Mouse (Mus musculus): ENCODE measurements around the gene Tmem147. TPM values are rescaled to one million over a fixed set of nuclear protein-coding genes. Genes with fewer than 3 reads are reported as not detected.

Gene Tmem147
- total and polyA plus RNA-seq, 2 experiments from 2014 or later: 167 to 290 TPM

DNA sequence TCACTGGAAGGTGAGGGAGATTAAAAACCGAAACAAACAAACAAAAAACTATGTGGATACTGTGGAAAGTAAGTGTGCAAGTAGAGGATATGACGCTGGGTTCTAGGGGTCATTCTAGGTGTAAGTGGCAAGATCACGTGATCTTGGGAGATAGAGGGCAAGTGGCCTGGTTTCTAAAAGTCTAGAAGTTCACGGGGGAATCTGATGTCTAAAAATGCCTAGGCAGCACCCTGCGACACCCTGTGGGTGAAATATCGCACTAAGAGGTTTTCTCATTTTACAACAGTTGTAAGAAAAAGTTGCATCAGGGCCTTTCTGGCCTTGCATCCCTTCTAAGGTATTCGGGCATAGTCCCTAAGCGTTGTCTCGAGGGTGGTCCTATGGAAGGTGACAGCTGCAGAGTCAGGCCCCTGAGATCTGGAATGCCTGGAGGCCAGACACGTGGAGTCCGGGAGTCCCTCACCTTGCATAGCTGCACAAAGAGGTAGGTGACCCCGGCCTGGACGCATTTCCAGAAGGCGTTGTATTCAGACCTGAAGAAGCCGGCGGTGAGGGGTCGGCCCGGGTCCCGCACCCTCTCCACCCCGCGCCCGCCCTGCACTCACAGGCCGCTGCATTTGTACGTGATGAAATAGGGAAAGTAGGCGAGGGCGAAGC lies 473 bp downstream of the Tmem147 start:
- Histone ChIP-seq H3K9me3 (ENCODE audit: low read length) (no peaks in the 10 kb centered on the region), H3K4me3 (ENCODE audit: low read depth, low read length) (peak overlapping the region; percentile 72)
- WGBS: 8% methylated on average over 26 of the region's 26 CpGs

DNA sequence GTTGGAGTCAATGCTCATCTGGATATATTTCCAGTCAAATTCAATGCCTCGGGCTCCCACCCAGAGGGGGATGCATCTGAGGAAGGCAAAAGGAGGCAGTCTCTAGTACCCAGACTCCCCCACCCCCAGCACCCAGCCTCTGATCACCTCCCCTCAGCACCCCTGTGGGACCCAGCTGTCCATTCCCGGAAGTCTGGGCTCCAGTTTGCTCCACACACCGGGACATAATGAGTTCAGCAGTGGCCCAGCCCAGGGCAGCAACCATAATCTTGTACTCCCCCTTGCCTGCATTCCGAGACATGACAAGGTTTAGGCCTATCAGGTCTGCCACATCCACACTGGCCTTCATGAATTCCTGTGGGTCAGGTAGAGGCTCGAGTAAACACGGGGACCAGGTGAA lies 1.1 kb downstream of the Tmem147 start:
- WGBS: 86% methylated on average over 6 of the region's 6 CpGs
- no peak for TF ChIP-seq CTCF (IDR thresholded peaks at IDR 0.05)
- Histone ChIP-seq H3K4me3 (ENCODE audit: low read depth, low read length) (peak overlapping the region; percentile 72), H3K36me3 (ENCODE audit: insufficient read depth, low read length) (peaks cover 9% of the 10 kb centered on the region), H3K4me2 (ENCODE audit: low read depth, low read length, poor library complexity, severe bottlenecking) (peak overlapping the region; percentile 80), H3K9me3 (ENCODE audit: low read length) (no peaks in the 10 kb centered on the region), H3K4me1 (ENCODE audit: insufficient read depth, low read length) (peaks cover 12% of the 10 kb centered on the region), H3K27me3 (ENCODE audit: insufficient read depth, low read length) (no peaks in the 10 kb centered on the region), H3K27ac (ENCODE audit: low read depth, low read length) (no peak overlapping the region), H3K9ac (replicated peaks; ENCODE audit: low read length, poor library complexity, severe bottlenecking) (peak overlapping the region; percentile 86; the same call in 1 of the 2 replicates)
- ATAC-seq (ENCODE audit: low FRiP score): no peak
- DNase-seq (ENCODE audit: low spot score): no peak

More for the DNA sequence above, 473 bp downstream of the Tmem147 start:
- peak; percentile 10 for DNase-seq (ENCODE audit: low spot score)
- Histone ChIP-seq H3K4me1 (ENCODE audit: insufficient read depth, low read length) (peaks cover 12% of the 10 kb centered on the region), H3K4me2 (ENCODE audit: low read depth, low read length, poor library complexity, severe bottlenecking) (peak overlapping the region; percentile 80), H3K27ac (ENCODE audit: low read depth, low read length) (peak overlapping the region; percentile 83), H3K9ac (replicated peaks; ENCODE audit: low read length, poor library complexity, severe bottlenecking) (peak overlapping the region; percentile 86), H3K36me3 (ENCODE audit: insufficient read depth, low read length) (peaks cover 13% of the 10 kb centered on the region), H3K27me3 (ENCODE audit: insufficient read depth, low read length) (no peaks in the 10 kb centered on the region)
- peak; percentile 27 for ATAC-seq (ENCODE audit: low FRiP score)
- peak; percentile 20; the same call in 1 of the 2 replicates for TF ChIP-seq CTCF (IDR thresholded peaks at IDR 0.05)

DNA sequence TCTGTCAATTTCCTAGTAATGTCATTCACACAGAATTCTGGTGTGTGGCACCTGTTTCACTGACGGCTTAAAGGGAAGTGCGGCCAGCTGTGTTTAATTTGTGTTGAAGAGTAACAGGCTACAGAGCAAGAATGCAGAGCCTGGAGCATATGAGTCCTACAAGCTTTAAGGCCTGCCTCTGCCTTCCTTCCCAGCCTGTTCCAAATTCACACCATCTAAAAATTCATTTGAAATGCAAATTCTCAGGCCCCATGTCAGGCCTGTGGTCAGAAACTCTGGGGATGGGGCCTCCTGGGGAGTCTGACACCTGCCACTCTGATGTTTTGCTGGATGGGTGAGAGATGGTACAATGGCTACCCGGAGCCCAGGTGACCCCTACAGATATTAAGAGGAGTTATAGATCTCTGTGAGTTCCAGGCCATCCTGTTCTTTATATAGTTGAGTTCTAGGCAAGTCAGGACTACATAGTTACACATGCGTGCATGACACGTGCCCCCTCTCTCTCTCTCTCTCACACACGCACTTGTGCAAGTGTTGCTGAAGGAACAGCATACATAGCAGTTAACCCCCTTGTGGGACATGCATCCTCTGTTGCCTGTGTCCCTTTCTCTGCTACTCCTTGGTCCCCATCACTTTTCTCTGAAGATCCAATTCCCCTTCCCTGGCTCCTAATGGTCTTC lies 5.9 kb downstream of the Tmem147 start:
- 83% methylated on average over 6 of the region's 6 CpGs for WGBS
- no peaks in the 10 kb centered on the region for H3K27me3 ChIP-seq (ENCODE audit: insufficient read depth, low read length)
- H3K9me3 ChIP-seq (ENCODE audit: low read length): no peaks in the 10 kb centered on the region
- H3K27ac ChIP-seq (ENCODE audit: low read depth, low read length): no peak overlapping the region
- ATAC-seq (ENCODE audit: low FRiP score) (no peak), DNase-seq (ENCODE audit: low spot score) (no peak)
- H3K9ac ChIP-seq (replicated peaks; ENCODE audit: low read length, poor library complexity, severe bottlenecking): no peak overlapping the region
- no peak overlapping the region for H3K4me2 ChIP-seq (ENCODE audit: low read depth, low read length, poor library complexity, severe bottlenecking)
- TF ChIP-seq CTCF (IDR thresholded peaks at IDR 0.05): no peak
- H3K36me3 ChIP-seq (ENCODE audit: insufficient read depth, low read length): peaks cover 2% of the 10 kb centered on the region; the same call in 1 of the 2 replicates
- peaks cover 4% of the 10 kb centered on the region; the same call in 1 of the 2 replicates for H3K4me1 ChIP-seq (ENCODE audit: insufficient read depth, low read length)
- H3K4me3 ChIP-seq (ENCODE audit: low read depth, low read length): no peak overlapping the region

DNA sequence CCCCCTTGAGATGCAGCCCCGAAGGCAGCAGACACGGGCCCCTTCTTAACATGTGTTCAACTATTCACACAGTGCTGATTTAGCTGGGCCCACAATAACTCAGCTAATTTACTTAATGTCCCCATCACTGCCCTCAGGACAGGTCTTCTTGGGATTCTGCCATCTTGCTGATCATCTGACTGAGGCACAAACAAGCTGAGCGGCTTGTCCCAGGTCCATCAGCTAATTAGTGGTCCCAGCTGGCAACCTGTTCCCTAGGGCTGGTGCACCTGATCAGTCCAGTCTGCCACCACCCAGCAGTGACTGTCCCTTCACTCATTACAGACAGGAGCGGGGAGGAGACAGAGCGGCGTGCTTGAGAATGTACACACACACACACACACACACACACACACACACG lies 8.1 kb downstream of the Tmem147 start:
- 0 out of 2 replicates have a peak, but pooled peaks cover 3% of the 10 kb centered on the region for H3K4me1 ChIP-seq (ENCODE audit: insufficient read depth, low read length)
- DNase-seq (ENCODE audit: low spot score) (peak; percentile 41), ATAC-seq (ENCODE audit: low FRiP score) (no peak)
- H3K27me3 ChIP-seq (ENCODE audit: insufficient read depth, low read length): peaks cover 10% of the 10 kb centered on the region; the same call in 1 of the 2 replicates
- no peak overlapping the region for H3K4me2 ChIP-seq (ENCODE audit: low read depth, low read length, poor library complexity, severe bottlenecking)
- H3K27ac ChIP-seq (ENCODE audit: low read depth, low read length): no peak overlapping the region
- H3K9ac ChIP-seq (replicated peaks; ENCODE audit: low read length, poor library complexity, severe bottlenecking): no peak overlapping the region
- H3K36me3 ChIP-seq (ENCODE audit: insufficient read depth, low read length): no peaks in the 10 kb centered on the region; the same call in 1 of the 2 replicates
- no peaks in the 10 kb centered on the region for H3K9me3 ChIP-seq (ENCODE audit: low read length)
- no peak overlapping the region for H3K4me3 ChIP-seq (ENCODE audit: low read depth, low read length)
- no peak for TF ChIP-seq CTCF (IDR thresholded peaks at IDR 0.05)
- WGBS: 62% methylated on average over 7 of the region's 7 CpGs

DNA sequence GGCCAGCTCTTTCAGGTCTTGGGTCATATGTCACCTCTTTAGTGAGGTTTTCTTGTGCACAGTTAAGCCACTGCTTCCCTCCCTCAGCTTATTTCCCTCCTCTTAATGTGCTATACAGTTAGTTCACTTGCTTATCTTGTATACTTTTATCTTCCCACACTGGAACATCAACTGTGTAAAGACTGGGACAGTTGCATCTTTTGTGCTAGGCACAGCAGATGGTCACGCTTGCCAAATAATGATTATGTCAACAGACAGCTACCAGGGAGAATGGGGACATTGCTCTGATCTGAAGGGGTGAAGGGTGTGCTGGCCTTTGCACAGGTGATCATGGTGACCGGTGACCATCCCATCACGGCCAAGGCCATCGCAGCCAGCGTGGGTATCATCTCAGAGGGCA lies 9.7 kb downstream of the Tmem147 start:
- H3K9ac ChIP-seq (replicated peaks; ENCODE audit: low read length, poor library complexity, severe bottlenecking): no peak overlapping the region
- H3K27me3 ChIP-seq (ENCODE audit: insufficient read depth, low read length): peaks cover 18% of the 10 kb centered on the region
- H3K27ac ChIP-seq (ENCODE audit: low read depth, low read length): no peak overlapping the region
- H3K4me2 ChIP-seq (ENCODE audit: low read depth, low read length, poor library complexity, severe bottlenecking): no peak overlapping the region
- ATAC-seq (ENCODE audit: low FRiP score): no peak
- no peaks in the 10 kb centered on the region for H3K9me3 ChIP-seq (ENCODE audit: low read length)
- H3K4me3 ChIP-seq (ENCODE audit: low read depth, low read length): no peak overlapping the region
- WGBS: 98% methylated on average over 5 of the region's 5 CpGs
- H3K4me1 ChIP-seq (ENCODE audit: insufficient read depth, low read length): 0 out of 2 replicates have a peak, but pooled peaks cover 3% of the 10 kb centered on the region
- no peaks in the 10 kb centered on the region for H3K36me3 ChIP-seq (ENCODE audit: insufficient read depth, low read length)
- no peak for DNase-seq (ENCODE audit: low spot score)
- no peak for TF ChIP-seq CTCF (IDR thresholded peaks at IDR 0.05)

DNA sequence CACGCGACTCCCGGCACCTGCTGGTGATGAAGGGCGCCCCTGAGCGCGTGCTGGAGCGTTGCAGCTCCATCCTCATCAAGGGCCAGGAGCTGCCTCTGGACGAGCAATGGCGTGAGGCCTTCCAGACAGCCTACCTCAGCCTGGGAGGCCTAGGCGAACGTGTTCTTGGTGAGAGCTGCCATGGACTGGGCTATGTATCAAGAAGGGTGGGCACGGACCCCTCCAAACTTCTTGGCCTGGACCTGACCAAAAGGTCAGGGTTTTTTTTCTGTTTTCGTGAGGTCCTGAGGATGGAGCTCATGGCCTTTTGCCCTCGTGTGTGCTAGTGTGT lies 11.7 kb downstream of the Tmem147 start:
- H3K4me2 ChIP-seq (ENCODE audit: low read depth, low read length, poor library complexity, severe bottlenecking): peak overlapping the region; percentile 62
- DNase-seq (ENCODE audit: low spot score) (no peak), ATAC-seq (ENCODE audit: low FRiP score) (no peak)
- no peaks in the 10 kb centered on the region for H3K9me3 ChIP-seq (ENCODE audit: low read length)
- H3K4me3 ChIP-seq (ENCODE audit: low read depth, low read length): peak overlapping the region; percentile 36
- peak overlapping the region; percentile 50; the same call in 1 of the 2 replicates for H3K9ac ChIP-seq (replicated peaks; ENCODE audit: low read length, poor library complexity, severe bottlenecking)
- 9% methylated on average over 14 of the region's 14 CpGs for WGBS
- peaks cover 18% of the 10 kb centered on the region for H3K27me3 ChIP-seq (ENCODE audit: insufficient read depth, low read length)
- 0 out of 2 replicates have a peak, but pooled peaks cover 3% of the 10 kb centered on the region for H3K4me1 ChIP-seq (ENCODE audit: insufficient read depth, low read length)
- no peaks in the 10 kb centered on the region for H3K36me3 ChIP-seq (ENCODE audit: insufficient read depth, low read length)
- no peak overlapping the region for H3K27ac ChIP-seq (ENCODE audit: low read depth, low read length)
- peak; percentile 10; the same call in 1 of the 2 replicates for TF ChIP-seq CTCF (IDR thresholded peaks at IDR 0.05)

Data from midbrain, postnatal 0 days (tissue).